Mouse (Mus musculus) heart, postnatal 0 days (tissue): ENCODE results near the gene Catsper1. TPM values are rescaled to one million over a fixed set of nuclear protein-coding genes. Genes with fewer than 3 reads are reported as not detected.

Experiments used
- ATAC-seq: fragments of 200-750 bp; cut with Nextera tagmentation; 2 replicates; pipeline ENCODE4 v1.8.0; 2017; ENCODE audit warnings: low read depth, moderate number of reproducible peaks, moderate library complexity; ENCODE audit not compliant: insufficient read depth
- DNase-seq: peaks from one replicate; pipeline ENCODE4 v3.0.0-alpha.2; 2016; ENCODE audit warnings: low spot score
- H3K27ac ChIP-seq: fragments of 300-500 bp; sonication (generic); 2 replicates; pipeline ENCODE4 v1.5.1; 2014; ENCODE audit warnings: low read depth, mild to moderate bottlenecking
- H3K27me3 ChIP-seq: fragments of 300-500 bp; sonication (generic); 2 replicates; pipeline ENCODE4 v1.6.1; 2014; ENCODE audit warnings: low read length, mixed read lengths; ENCODE audit not compliant: control insufficient read depth, insufficient read depth
- H3K36me3 ChIP-seq: fragments of 300-500 bp; sonication (generic); replicated peaks from 2 replicates; pipeline ENCODE4 v1.6.1; 2014; ENCODE audit warnings: low read length, mixed read lengths; ENCODE audit not compliant: control insufficient read depth, insufficient read depth
- H3K4me1 ChIP-seq: fragments of 300-500 bp; sonication (generic); 2 replicates; pipeline ENCODE4 v1.6.1; 2014; ENCODE audit warnings: antibody characterized with exemption; ENCODE audit not compliant: control insufficient read depth, insufficient read depth
- H3K4me2 ChIP-seq: fragments of 300-500 bp; sonication (generic); 2 replicates; pipeline ENCODE4 v1.6.1; 2014; ENCODE audit warnings: low read depth, mild to moderate bottlenecking, low read length, moderate library complexity
- H3K4me3 ChIP-seq: fragments of 300-500 bp; sonication (generic); 2 replicates; pipeline ENCODE4 v1.5.1; 2014; ENCODE audit warnings: low read depth, low read length
- H3K9ac ChIP-seq: fragments of 300-500 bp; sonication (generic); replicated peaks from 2 replicates; pipeline ENCODE4 v1.6.1; 2014; ENCODE audit warnings: low read depth, low read length, mixed read lengths
- H3K9me3 ChIP-seq: fragments of 300-500 bp; sonication (generic); replicated peaks from 2 replicates; pipeline ENCODE4 v1.6.1; 2016; ENCODE audit warnings: low read length; ENCODE audit not compliant: control insufficient read depth
- CTCF ChIP-seq: IDR thresholded peaks from 2 replicates; pipeline ENCODE4 v1.5.1; 2016; ENCODE audit warnings: antibody characterized with exemption, control low read depth, low read depth
- EP300 ChIP-seq: IDR thresholded peaks from 2 replicates; pipeline ENCODE4 v1.6.1; 2016; ENCODE audit warnings: antibody characterized with exemption, low read depth
- WGBS: fragments of 180-500 bp; shearing (Covaris S2); extraction: QIAGEN DNeasy Blood & Tissue Kit; methylation state at CpG from one replicate; pipeline ENCODE4 v1.1.7; 2014; 5-methylcytosine and 5-hydroxymethylcytosine counted together
- polyA plus RNA-seq: library from polyadenylated mRNA; unstranded; fragments of >200 nt; fragmentation: Nextera tagmentation; extraction: Ambion mirVana; gene quantifications from 2 replicates; pipeline ENCODE4 v1.2.1, GENCODE M21; 2015
- total RNA-seq: library from RNA; depleted of rRNA; stranded (reverse); fragments of >200 nt; gene quantifications from 2 replicates; pipeline ENCODE4 v1.2.3, GENCODE M21; 2014; ENCODE audit warnings: low replicate concordance

The Catsper1 gene
- total and polyA plus RNA-seq, 2 experiments from 2014 or later = not detected

DNA sequence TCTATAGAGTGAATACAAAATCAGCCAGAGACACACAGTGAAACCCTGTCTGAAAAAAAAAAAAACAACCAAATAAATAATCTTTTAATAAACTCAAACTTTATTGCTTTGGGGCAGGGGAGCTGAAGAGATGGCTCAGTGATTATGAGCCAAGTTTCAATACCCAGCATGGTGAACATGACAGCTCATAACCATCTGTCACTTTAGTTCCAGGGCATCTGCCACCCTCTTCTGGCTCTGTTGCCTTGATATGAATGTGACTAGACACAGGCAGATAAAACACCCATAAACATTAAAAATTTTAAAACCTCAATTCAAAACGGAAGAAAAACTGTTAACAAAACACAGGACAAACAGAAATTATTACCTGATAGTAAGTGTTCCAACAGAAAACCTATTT is 41.9 kb downstream of the Catsper1 start:
- DNase-seq = no peak
- no peak overlapping the region for H3K9ac ChIP-seq
- H3K4me2 ChIP-seq = no peak overlapping the region
- H3K9me3 ChIP-seq = no peaks in the 10 kb centered on the region
- H3K36me3 ChIP-seq = peaks cover 59% of the 10 kb centered on the region
- H3K4me1 ChIP-seq = no peaks in the 10 kb centered on the region
- H3K27ac ChIP-seq = no peak overlapping the region
- TF ChIP-seq CTCF (no peak), EP300 (no peak)
- WGBS = 83% methylated on average over 1 of the region's 1 CpGs
- H3K27me3 ChIP-seq = no peaks in the 10 kb centered on the region
- no peak for ATAC-seq
- no peak overlapping the region for H3K4me3 ChIP-seq

DNA sequence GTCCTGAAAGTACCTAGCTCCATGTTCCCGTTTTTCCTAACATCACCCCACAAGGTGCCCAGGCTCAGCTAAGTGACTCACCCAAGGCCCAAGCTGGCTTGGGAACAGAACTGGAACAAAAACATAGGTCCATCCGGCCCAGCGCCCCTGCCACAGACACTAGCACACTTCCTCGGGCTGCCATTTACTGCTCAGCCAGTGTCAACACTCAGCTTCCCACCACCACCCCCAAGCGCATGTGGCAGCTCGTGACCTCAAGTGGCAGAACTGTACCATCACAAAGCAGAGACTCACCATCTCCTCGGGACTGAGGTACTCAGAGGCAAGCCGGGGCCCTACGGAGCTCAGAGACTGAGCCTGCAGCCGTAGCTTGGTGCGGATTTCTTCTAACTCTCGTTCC is 47.8 kb downstream of the Catsper1 start:
- WGBS = 90% methylated on average over 12 of the region's 12 CpGs
- DNase-seq = no peak
- ATAC-seq = no peak

DNA sequence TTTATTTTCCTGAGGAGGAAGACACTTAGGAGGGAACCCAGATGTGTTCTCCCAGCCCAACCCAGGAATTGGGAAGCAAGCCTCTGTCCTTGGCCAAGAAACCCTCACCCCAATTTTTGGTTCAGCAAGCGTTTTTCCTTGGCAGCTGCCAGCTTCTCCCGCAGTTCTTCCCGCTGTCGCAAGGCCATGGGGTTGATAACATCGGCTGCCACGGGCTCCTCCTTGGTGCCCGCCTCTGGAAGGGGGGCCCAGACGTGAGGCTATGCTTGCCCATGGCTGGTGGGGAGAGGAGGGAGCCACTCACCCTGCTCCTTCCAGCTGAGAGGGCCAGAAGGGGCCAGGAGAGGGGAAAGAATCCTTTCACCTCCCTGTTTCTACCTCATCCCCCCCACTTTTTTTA is 49.2 kb downstream of the Catsper1 start:
- H3K4me3 ChIP-seq = no peak overlapping the region

More for the DNA sequence above, 47.8 kb downstream of the Catsper1 start:
- no peak overlapping the region for H3K4me2 ChIP-seq
- no peak overlapping the region for H3K9ac ChIP-seq
- H3K9me3 ChIP-seq = no peaks in the 10 kb centered on the region
- TF ChIP-seq CTCF (no peak), EP300 (no peak)
- no peak overlapping the region for H3K4me3 ChIP-seq
- H3K36me3 ChIP-seq = peaks cover 74% of the 10 kb centered on the region
- H3K27me3 ChIP-seq = no peaks in the 10 kb centered on the region
- no peak overlapping the region for H3K27ac ChIP-seq
- H3K4me1 ChIP-seq = peaks cover 10% of the 10 kb centered on the region

GRCm38 (mm10) chr19:5388011-5388441 is 52.5 kb downstream of the Catsper1 start:
- H3K4me2 ChIP-seq = peak overlapping the region; percentile 85
- H3K9ac ChIP-seq = peak overlapping the region; percentile 91
- DNase-seq = no peak
- no peaks in the 10 kb centered on the region for H3K9me3 ChIP-seq
- H3K27ac ChIP-seq = peak overlapping the region; percentile 88
- peak overlapping the region; percentile 93 for H3K4me3 ChIP-seq
- under 1% methylated on average over 34 of the region's 43 CpGs for WGBS
- no peaks in the 10 kb centered on the region for H3K27me3 ChIP-seq
- TF ChIP-seq CTCF (no peak), EP300 (no peak)
- H3K4me1 ChIP-seq = peaks cover 25% of the 10 kb centered on the region
- ATAC-seq = peak; percentile 37
- H3K36me3 ChIP-seq = peaks cover 27% of the 10 kb centered on the region

More for the DNA sequence above, 49.2 kb downstream of the Catsper1 start:
- ATAC-seq = no peak
- no peaks in the 10 kb centered on the region for H3K9me3 ChIP-seq
- no peak for TF ChIP-seq EP300
- no peak for TF ChIP-seq CTCF
- H3K9ac ChIP-seq = no peak overlapping the region
- peaks cover 60% of the 10 kb centered on the region for H3K36me3 ChIP-seq
- DNase-seq = no peak
- no peak overlapping the region for H3K27ac ChIP-seq
- 89% methylated on average over 8 of the region's 8 CpGs for WGBS
- H3K27me3 ChIP-seq = no peaks in the 10 kb centered on the region
- peaks cover 19% of the 10 kb centered on the region for H3K4me1 ChIP-seq
- no peak overlapping the region for H3K4me2 ChIP-seq

- Histone ChIP-seq H3K36me3 (peaks cover 20% of the 10 kb centered on the region), H3K9ac (peak within 1 kb of the TSS; percentile 91), H3K9me3 (no peaks in the 10 kb centered on the region), H3K4me1 (peaks cover 25% of the 10 kb centered on the region), H3K27ac (peak within 1 kb of the TSS; percentile 88), H3K4me2 (peak within 1 kb of the TSS; percentile 85), H3K27me3 (no peaks in the 10 kb centered on the region), H3K4me3 (peak within 1 kb of the TSS; percentile 93)
- DNase-seq = peak; percentile 99
- no peak for TF ChIP-seq CTCF
- TF ChIP-seq EP300 = no peak; the same call in 1 of the 2 replicates
- ATAC-seq = peak; percentile 95
- WGBS = 1% methylated on average over 41 of the region's 43 CpGs
Observed at GRCm38 (mm10) chr19:5388588-5389242, 53.2 kb downstream of the Catsper1 start, which contains the start of gene Sart1. Gene Sart1, minus strand, starts transcription at chr19:5388703.

GRCm38 (mm10) chr19:5389647-5390046 is 54.1 kb downstream of the Catsper1 start:
- DNase-seq = peak; percentile 30
- H3K4me2 ChIP-seq = peak overlapping the region; percentile 85
- peak overlapping the region; percentile 88 for H3K27ac ChIP-seq
- no peak for ATAC-seq
- H3K27me3 ChIP-seq = no peaks in the 10 kb centered on the region
- no peaks in the 10 kb centered on the region for H3K9me3 ChIP-seq
- WGBS = 20% methylated on average over 12 of the region's 12 CpGs
- H3K4me3 ChIP-seq = peak overlapping the region; percentile 93
- TF ChIP-seq EP300 = no peak
- TF ChIP-seq CTCF = no peak
- peak overlapping the region; percentile 91 for H3K9ac ChIP-seq
- H3K4me1 ChIP-seq = peaks cover 25% of the 10 kb centered on the region
- peaks cover 11% of the 10 kb centered on the region for H3K36me3 ChIP-seq
